28 mouse cellular contexts compared by ENCODE assay signal in genomic region chr7:117939618-117940017, GRCm38 (mm10).
DNase-seq lines count a peak whose midpoint lies in the region; ATAC-seq and TF ChIP-seq lines count a peak whose summit lies in the region.
"Had no signal": no experiment of that assay in that cellular context is flagged by ENCODE, and none has a peak within 500 bp of the region (broad histone marks: within the 10 kb centered on the region; RNA-seq: fewer than 3 reads in every experiment).

No protein-coding gene starts in this region.

- no peak overlapping the region for H3K4me2 ChIP-seq in forebrain, embryonic 11.5 days (ENCODE audit: low read depth, low read length, severe bottlenecking)
- no peak overlapping the region for H3K4me2 ChIP-seq in forebrain, postnatal 0 days (ENCODE audit: low read depth)
- no peak overlapping the region for H3K4me2 ChIP-seq in midbrain, embryonic 11.5 days
- H3K4me2 ChIP-seq: embryonic facial prominence, embryonic 12.5 days; embryonic facial prominence, embryonic 15.5 days; heart, embryonic 13.5 days; hindbrain, embryonic 14.5 days had no signal

- 11% methylated on average over 7 of the region's 7 CpGs for WGBS in forebrain, embryonic 11.5 days
- 9% methylated on average over 7 of the region's 7 CpGs for WGBS in forebrain, postnatal 0 days
- WGBS in midbrain, embryonic 11.5 days, result 24% methylated on average over 7 of the region's 7 CpGs
- 27% methylated on average over 7 of the region's 7 CpGs for WGBS in midbrain, embryonic 10.5 days

- no peak for DNase-seq in forebrain, embryonic 11.5 days (ENCODE audit: low spot score)
- DNase-seq in forebrain, postnatal 0 days, result no peak
- DNase-seq in midbrain, embryonic 11.5 days (ENCODE audit: low spot score, missing footprints), result peak; percentile 82
- no peak for DNase-seq in midbrain, embryonic 10.5 days (ENCODE audit: low spot score)
- DNase-seq in retina, postnatal 1 day, result peak; percentile 7
- DNase-seq in retina, embryonic 14.5 days (ENCODE audit: low spot score), result no peak
- DNase-seq: adrenal gland, postnatal 10 days; adrenal gland, postnatal 36 days; B cell, adult 2 months; cerebellum, adult 11 months; cerebellum, adult 2 months; cerebellum, adult 9-11 months; cerebellum, postnatal 25 days; gastrocnemius, postnatal 10 days; gastrocnemius, postnatal 36 days; heart, adult 2 months; heart, postnatal 14 days; heart, postnatal 4 days had no signal

- no peaks in the 10 kb centered on the region for H3K9me3 ChIP-seq in forebrain, embryonic 11.5 days (ENCODE audit: control insufficient read depth, low read length)
- no peaks in the 10 kb centered on the region for H3K9me3 ChIP-seq in forebrain, postnatal 0 days (ENCODE audit: low read length)
- no peaks in the 10 kb centered on the region for H3K9me3 ChIP-seq in midbrain, embryonic 11.5 days (ENCODE audit: control insufficient read depth, low read length)
- no peaks in the 10 kb centered on the region for H3K9me3 ChIP-seq in midbrain, embryonic 10.5 days (replicated peaks)
- H3K9me3 ChIP-seq: embryonic facial prominence, embryonic 12.5 days; embryonic facial prominence, embryonic 15.5 days; heart, embryonic 10.5 days; heart, embryonic 13.5 days had no signal

- no peak for TF ChIP-seq CTCF in forebrain, postnatal 0 days (IDR thresholded peaks at IDR 0.05; ENCODE audit: low read depth)

- no peak overlapping the region for H3K27ac ChIP-seq in forebrain, embryonic 11.5 days (ENCODE audit: low read depth, low read length)
- H3K27ac ChIP-seq in forebrain, postnatal 0 days (ENCODE audit: low read depth, low read length), result no peak overlapping the region
- H3K27ac ChIP-seq in midbrain, embryonic 11.5 days (ENCODE audit: low read depth, low read length), result no peak overlapping the region
- no peak overlapping the region for H3K27ac ChIP-seq in midbrain, embryonic 10.5 days (replicated peaks)
- H3K27ac ChIP-seq: embryonic facial prominence, embryonic 12.5 days; embryonic facial prominence, embryonic 15.5 days; heart, adult 2 months; heart, embryonic 10.5 days; heart, embryonic 13.5 days; hindbrain, embryonic 14.5 days; hindbrain, postnatal 0 days had no signal

- no peaks in the 10 kb centered on the region for H3K27me3 ChIP-seq in forebrain, embryonic 11.5 days (ENCODE audit: control insufficient read depth, insufficient read depth, low read length)
- H3K27me3 ChIP-seq in forebrain, postnatal 0 days (ENCODE audit: insufficient read depth, low read length), result no peaks in the 10 kb centered on the region
- H3K27me3 ChIP-seq in midbrain, embryonic 11.5 days (ENCODE audit: control insufficient read depth, insufficient read depth, low read length), result no peaks in the 10 kb centered on the region
- H3K27me3 ChIP-seq in midbrain, embryonic 10.5 days (ENCODE audit: low read depth, poor library complexity, severe bottlenecking), result 0 out of 2 replicates have a peak, but pooled peaks cover 4% of the 10 kb centered on the region
- H3K27me3 ChIP-seq: embryonic facial prominence, embryonic 12.5 days; embryonic facial prominence, embryonic 15.5 days; heart, embryonic 13.5 days; Patski had no signal

- H3K36me3 ChIP-seq in forebrain, embryonic 11.5 days (ENCODE audit: control insufficient read depth, insufficient read depth, low read length), result no peaks in the 10 kb centered on the region
- no peaks in the 10 kb centered on the region for H3K36me3 ChIP-seq in forebrain, postnatal 0 days (ENCODE audit: insufficient read depth)
- no peaks in the 10 kb centered on the region for H3K36me3 ChIP-seq in midbrain, embryonic 11.5 days (ENCODE audit: control insufficient read depth, insufficient read depth, low read length)
- no peaks in the 10 kb centered on the region for H3K36me3 ChIP-seq in midbrain, embryonic 10.5 days
- H3K36me3 ChIP-seq: embryonic facial prominence, embryonic 12.5 days; embryonic facial prominence, embryonic 15.5 days; G1E; heart, embryonic 10.5 days; heart, embryonic 13.5 days had no signal

- 0 out of 2 replicates have a peak, but pooled peaks have one; percentile 24 for ATAC-seq in forebrain, embryonic 11.5 days (replicated peaks; ENCODE audit: low FRiP score)
- ATAC-seq in forebrain, postnatal 0 days, result no peak
- no peak for ATAC-seq in midbrain, embryonic 11.5 days (ENCODE audit: low FRiP score)
- ATAC-seq: hindbrain, postnatal 0 days; inflammation-experienced regulatory T-cells, adult 6 months; intestine, embryonic 16.5 days; Patski had no signal

- no peak overlapping the region for H3K4me3 ChIP-seq in forebrain, embryonic 11.5 days (ENCODE audit: low read depth, low read length)
- H3K4me3 ChIP-seq in forebrain, postnatal 0 days (ENCODE audit: low read depth, low read length), result no peak overlapping the region
- H3K4me3 ChIP-seq in midbrain, embryonic 11.5 days (ENCODE audit: low read depth, low read length), result no peak overlapping the region
- H3K4me3 ChIP-seq in midbrain, embryonic 10.5 days, result no peak overlapping the region
- H3K4me3 ChIP-seq: embryonic facial prominence, embryonic 12.5 days; embryonic facial prominence, embryonic 15.5 days; heart, adult 2 months; heart, embryonic 10.5 days; heart, embryonic 13.5 days had no signal

- no peak overlapping the region for H3K9ac ChIP-seq in forebrain, embryonic 11.5 days (ENCODE audit: low read length)
- H3K9ac ChIP-seq in forebrain, postnatal 0 days, result no peak overlapping the region
- no peak overlapping the region for H3K9ac ChIP-seq in midbrain, embryonic 11.5 days (ENCODE audit: low read length)
- H3K9ac ChIP-seq: embryonic facial prominence, embryonic 12.5 days; embryonic facial prominence, embryonic 15.5 days; heart, embryonic 13.5 days; hindbrain, embryonic 14.5 days had no signal

- peaks cover 4% of the 10 kb centered on the region for H3K4me1 ChIP-seq in forebrain, embryonic 11.5 days (replicated peaks; ENCODE audit: control insufficient read depth, insufficient read depth, low read length)
- H3K4me1 ChIP-seq in forebrain, postnatal 0 days (ENCODE audit: insufficient read depth), result no peaks in the 10 kb centered on the region
- peaks cover 4% of the 10 kb centered on the region; the same call in 1 of the 2 replicates for H3K4me1 ChIP-seq in midbrain, embryonic 11.5 days (ENCODE audit: control insufficient read depth, insufficient read depth, low read length)
- H3K4me1 ChIP-seq in midbrain, embryonic 10.5 days, result peaks cover 19% of the 10 kb centered on the region
- H3K4me1 ChIP-seq: embryonic facial prominence, embryonic 12.5 days; embryonic facial prominence, embryonic 15.5 days; heart, embryonic 10.5 days; heart, embryonic 13.5 days had no signal

Comparison
In these comparisons a context has a peak if more than half of its experiments do, and no peak if none do; other contexts are left out.
1. DNase-seq: peak in midbrain, embryonic 11.5 days (single experiment) and retina, postnatal 1 day (single experiment); none in forebrain, embryonic 11.5 days (single experiment), forebrain, postnatal 0 days (single experiment), midbrain, embryonic 10.5 days (single experiment) and retina, embryonic 14.5 days (single experiment).